Mouse (Mus musculus) urinary bladder, postnatal 36 days (tissue): ENCODE results near the gene Selenop.

ENCODE experiments used
- DNase-seq, 2 experiments: peaks; one replicate each; pipeline ENCODE4 v3.0.0; 2022; ENCODE audit warnings: low spot score in 2 of 2, mixed read lengths in 1 of 2

Selenop gene

DNA sequence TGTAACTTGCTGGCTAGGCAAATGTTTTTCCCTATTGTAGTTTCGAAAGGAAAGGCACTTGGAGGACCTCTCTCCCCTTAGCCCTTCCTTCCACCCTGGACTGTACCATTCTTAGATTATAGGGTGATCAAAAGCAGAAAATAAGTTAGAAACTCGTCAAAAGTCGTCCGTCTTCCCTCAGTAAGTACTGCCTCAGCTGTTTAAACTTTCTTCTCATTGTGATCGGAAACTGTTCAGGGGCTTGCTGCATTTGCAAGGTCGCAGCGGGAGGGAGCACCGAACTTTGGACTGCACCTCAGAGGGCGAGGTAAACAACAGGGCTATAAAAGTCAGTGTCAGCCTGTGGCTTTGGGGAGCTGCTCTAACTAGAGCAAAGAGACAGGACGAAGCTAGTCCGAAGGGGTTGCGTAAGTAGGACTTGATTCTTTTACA is 2.3 kb downstream of the Selenop start:
- DNase-seq = peak; percentile 78 to 83

DNA sequence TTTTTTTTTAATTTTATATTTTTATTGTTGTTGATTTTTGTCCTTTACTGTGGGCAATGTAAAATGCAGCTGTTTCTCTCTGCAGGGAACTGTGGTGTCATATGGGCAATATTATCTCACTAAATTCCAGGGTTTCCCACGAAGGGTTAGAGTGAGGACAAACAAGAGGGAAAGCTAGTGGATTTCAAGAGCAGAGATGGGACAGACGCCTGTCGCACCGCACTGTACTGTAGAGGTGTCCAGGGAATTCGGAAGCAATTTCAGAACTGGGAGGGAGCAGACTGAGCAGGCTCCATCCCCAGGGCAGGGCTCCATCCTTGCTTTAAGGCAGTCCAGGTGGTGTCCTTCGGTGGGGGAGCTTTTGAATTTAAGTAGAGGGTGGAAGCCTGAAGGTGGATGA is 2.9 kb downstream of the Selenop start:
- DNase-seq = no peak

DNA sequence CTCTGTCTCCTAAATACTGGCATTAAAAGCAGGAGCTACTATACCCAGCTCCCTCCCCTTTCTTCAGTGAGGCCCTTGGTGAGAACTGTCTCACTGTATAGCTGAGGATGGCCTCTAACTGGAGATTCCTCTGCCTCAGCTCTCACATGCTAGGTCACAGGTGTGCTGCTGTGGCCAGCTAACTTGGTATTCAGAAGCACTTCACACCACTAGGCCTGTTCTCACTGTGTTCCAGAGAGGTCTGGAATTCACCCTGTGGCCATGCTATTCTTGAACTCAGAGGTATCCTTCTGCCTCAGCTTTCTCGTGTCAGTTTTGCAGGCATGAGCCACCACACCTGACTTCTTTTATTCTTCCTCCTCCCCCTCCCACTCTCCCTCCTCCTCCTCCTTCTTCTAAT is 4.8 kb downstream of the Selenop start:
- DNase-seq = no peak

DNA sequence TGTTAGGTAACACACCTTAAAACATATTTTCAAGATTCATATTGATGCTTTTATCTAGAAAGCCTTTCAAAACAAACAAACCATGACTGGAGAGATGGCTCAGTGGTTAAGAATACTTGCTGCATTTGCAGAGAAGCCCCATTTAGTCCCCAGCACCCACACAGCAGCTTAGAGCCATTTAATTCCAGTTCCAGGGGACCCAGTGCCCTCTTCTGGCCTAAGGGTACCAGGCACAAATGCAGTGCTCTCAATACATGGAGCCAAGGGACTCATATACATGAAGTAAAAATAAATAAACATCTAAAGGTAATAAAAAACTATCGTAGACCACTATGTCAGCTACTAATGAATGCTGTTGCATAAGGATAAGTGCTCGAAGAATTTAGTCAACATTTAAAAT is 9.0 kb downstream of the Selenop start:
- no peak for DNase-seq

DNA sequence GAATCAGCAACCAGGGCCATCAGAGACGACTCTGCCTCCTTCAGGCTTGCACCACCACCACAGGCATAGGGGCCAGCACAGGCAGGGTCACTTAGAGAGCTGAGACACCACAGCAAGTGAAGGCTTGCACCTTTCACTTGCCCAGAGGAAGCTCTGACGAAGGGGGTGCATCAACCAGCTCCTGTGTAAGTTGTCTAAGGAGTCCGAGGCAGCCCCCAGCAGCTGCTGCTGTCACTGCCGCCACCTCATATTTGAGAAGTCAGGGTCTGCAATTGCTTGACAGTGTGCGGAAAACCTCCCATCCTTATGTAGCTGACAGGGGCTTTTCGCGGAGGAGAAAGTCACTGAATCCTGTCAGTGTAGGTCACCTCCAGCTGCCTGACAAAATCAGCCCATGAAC is 10.9 kb downstream of the Selenop start:
- no peak for DNase-seq

DNA sequence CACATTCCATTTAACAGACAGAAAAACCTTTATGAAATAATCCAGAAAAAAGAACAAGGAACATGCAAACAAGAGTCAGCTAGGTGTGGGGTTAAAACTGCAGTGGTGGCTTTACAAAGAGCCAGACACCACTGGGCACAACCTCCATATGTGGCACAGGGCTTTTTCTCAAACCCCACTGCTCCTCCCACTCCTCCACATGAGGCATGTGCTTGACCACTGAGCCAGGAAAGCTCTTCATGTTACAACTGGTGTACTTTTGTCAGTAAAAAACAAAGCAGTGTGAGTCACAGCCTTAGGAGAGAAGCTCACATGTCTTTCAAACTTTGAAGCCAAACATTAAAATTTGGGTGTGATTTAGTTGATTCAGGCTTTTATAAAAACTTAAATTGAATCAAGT is 12.9 kb downstream of the Selenop start:
- DNase-seq = no peak

DNA sequence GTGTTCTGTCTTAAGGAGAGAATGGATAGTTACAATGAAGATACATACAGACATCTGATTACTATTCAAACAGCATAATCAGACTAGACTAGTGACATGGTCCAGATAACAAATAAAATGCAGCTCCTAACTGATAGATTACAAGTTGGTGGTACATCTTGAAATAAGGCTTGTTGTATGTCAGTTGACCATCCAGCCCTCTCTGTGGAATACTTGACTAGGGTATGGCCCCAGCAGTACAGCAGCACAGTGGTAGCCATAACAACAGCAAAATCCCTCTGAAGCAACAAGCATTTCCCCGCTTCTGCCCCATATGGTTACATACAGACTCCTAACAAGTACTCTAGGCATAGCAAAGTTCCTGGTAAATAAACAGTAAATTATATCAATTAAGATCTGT is 13.4 kb downstream of the Selenop start:
- DNase-seq = no peak

DNA sequence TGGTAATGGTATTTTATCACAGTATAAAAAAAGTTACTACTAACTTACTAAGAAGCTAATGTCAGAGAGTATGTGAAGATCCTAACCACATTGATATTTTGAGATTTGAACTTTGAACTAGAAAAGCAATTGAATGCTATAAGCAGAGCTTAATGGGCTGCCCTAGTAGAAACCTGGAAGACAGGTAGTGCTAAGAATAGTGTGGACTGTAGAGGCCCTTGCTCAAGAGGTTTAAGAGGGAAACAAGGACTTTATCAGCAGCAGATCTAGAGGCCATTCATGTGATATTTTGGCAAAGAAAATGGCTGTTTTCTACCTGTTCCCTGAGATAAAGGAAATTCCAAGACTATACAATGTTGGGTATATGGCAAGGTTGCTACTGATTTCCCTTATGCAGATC is 17.7 kb downstream of the Selenop start:
- DNase-seq = no peak

DNA sequence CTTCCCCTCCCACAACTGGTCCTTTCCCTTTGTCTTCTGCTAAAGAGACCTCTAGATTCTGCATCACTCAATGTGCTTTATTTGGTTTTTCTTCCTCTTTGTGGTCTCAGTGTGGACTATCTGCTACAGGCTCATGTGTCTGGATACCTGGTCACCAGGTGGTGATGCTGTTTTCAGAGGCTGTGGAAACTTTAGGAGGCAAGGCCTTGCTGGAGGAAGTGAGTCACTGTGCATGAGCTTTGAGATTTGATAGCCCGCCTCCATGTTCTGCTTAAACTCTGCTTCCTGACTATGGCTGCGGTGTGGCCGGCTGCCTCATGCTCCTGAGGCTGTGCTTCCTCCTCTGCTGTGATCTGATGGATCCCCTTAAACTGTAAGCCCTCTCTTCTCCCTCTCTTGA is 22.1 kb downstream of the Selenop start:
- DNase-seq = no peak

DNA sequence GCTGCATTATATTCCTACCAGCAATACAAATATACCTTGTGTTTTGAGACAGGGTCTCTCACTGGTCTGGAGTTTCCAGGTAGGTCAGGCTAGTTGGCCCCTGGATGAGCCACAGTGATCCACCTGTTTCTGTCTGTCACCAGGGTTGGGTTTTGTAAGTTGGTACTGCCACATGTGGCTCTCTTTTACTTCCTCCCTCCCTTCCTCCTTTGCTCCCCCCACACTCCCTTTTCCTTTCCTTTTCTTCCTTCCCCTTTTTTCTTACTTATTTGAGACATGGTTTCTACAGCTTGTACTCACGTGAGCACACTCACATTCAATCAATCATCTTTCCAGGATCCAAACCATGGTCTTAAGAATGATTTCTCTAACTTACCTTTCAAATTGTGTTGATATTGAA is 25.1 kb downstream of the Selenop start:
- DNase-seq = no peak

DNA sequence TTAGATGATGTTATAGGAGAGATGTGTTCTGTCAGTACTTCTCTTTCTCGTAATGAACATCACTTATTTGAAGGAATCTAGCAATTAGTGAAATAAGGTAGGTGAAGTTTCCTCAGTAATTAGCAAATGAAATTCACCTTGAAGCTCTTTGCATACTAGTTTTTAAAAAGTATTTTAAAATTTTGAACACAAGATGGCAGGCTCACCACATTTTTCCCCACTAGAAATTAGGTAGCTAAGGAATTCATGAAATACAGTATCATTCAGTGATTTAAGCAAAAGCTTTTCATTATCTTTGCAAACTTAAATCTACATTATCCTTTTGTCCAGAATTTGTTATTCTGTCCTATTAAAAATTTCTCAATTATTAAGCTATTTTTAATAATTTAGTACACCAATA is 27.6 kb downstream of the Selenop start:
- no peak for DNase-seq

DNA sequence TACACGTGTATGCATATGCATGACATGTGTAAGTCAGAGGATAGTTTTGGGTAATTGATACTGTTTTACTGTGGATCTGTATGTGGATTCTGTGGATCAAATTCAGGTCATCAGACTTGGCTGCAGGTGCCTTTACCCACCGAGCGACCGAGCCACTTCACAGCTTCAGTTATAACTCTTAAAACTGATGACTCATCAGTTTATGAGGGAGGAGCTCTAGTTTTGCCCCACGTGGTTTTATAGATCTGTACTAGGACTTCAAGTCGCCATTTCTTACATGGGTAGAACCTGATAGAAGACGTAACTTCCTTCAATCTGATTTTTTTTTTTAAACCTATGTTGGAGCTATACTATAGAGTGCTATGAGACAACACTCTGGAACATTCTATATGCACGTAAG is 29.3 kb downstream of the Selenop start:
- DNase-seq = no peak

DNA sequence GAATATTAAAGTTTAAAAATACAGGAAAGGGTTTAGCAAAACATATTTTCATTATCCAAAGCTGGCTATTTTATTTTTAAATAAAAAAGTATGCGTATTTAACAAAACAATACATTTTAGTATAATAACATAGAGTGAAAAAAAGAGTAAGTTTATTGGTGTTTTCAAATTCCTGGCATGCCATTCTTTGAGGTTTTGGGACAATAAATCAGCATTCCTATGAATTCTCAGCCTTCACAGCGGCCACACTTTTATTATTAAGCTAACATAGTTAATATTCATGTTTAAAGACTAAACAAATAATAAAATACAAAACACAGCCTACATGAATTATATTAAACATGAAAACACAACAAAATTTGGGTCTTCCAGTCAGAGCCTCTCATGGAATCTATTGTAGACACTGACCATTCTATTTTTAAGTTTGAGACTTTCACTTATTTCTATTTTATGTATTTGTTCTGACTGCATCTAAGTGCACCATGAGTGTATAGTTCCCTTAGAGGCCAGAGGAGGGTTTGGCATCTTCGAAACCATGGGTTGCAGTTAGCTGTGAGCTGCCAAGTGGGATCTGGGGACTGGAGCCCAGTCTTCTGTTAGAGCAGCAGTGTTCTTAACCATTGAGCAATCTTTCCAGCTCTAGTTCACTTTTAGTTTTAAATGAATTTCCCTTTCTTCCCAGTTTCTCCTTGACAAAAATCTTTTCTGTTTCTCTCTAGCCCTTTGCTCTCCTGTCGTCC is 32.2 kb downstream of the Selenop start:
- no peak for DNase-seq

DNA sequence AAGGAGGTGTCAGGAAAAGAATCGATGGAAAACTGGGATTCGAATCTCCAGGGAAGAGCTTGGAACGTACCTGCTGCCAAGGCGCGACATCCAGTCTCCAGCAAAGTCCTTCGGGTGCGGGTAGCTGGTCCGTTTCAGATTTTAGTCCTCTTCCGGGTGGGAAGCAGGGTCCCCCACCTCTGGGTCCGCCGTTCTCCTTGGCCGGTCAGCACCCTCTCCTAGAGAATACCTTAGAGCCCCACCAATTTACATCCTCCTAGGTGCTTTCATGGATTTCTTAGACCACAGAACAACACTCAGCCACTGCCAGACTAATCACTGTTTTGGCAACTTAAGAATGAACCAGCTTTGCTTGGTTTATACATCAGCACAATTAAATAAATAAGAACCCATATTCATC is 35.1 kb downstream of the Selenop start, which contains the start of gene Ccdc152:
TSS of gene Ccdc152 (minus strand) at position 101 of the 400 bp plus-strand sequence.
- no peak for DNase-seq

DNA sequence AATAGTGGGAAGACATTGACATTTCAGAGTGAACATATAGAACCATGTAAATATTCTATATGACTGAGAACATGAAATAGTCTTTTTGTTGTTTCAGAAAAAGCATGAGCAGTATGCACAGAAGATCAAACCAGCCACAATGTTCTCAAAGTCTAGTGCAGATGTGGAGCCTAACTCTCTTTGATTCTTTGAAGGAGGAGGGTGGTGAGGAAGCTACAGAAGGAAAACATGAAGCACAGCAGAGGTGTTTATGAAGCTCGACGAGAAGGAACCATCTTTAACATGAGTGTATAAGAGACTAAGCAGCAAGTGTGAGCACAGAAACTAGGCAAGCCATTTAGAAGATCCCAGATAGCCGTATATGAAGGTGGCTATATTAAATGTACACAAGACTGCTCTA is 41.5 kb downstream of the Selenop start:
- no peak for DNase-seq

DNA sequence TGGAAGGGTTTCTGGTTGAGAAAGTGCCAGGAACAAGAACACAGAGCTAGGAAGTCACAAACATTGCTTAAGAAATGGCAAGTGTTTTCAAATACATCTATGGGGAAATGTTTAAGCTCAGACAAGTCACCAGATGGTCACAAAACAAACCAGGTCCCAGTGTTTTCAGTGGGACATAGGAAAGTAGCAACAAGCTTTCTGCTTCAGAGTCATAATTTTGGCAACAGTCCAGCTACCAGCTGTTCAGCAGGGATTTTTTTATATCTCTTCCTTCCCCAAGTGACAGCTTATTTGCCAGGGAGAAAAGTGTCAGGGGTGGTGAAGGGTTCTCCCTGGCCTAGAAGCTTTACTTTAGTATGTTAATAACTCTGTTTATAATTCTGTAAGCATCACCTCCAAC is 44.6 kb downstream of the Selenop start:
- no peak for DNase-seq

DNA sequence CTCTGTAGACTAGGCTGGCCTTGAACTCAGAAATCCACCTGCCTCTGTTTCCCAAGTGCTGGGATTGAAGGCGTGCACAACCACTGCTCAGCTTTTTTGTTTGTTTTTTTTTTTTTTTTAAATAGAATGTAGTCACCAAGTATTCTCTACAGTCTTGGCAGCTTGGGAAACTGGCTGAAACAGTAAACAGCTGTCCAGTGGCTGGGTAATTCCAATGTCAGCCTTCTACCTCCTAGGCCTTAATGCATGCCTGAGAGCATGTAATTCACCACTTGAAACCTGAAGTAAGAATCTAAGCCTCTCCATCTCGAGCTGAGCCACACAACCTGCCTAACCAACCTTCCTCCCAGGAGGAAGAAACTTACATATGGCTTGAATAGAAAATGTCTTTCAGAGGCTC is 48.3 kb downstream of the Selenop start:
- DNase-seq = no peak

DNA sequence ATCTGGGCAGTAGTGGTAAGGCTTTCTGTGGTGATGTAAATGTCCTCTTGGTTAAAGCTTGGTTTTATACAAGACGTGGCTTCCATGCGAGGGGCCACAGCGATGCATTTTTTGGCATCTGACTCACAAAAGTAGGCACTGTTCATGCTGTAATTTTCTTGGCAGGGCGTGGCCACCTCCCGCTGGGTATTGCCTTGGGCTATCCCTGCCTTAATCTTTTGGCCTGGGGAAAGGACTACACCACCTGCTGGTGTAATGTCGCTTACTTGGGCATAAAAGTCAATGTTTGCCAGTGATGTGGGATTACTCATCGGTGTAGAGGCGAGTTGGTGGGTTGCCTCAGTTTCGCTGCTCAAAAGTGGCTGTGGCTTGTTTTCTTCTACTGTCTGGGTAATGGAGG is 51.6 kb downstream of the Selenop start:
- DNase-seq = no peak

DNA sequence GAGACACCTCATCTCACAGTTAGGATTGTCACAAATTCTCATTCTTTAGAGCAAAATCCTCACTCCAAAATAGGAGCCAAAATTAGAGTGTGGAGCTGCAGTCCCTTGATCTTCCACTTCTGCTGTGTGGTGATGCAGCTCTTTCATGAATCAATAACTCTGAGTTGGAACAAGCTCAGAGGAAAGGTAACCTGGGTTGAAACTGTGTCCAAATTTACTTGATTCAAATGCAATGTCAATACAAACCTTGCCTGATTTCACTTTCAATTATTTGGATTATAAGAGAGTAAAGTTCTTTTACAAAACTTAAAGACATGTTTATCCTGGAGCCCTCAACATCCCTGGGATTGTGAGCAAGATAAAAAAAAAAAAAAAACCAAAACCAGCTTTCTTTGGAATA is 54.7 kb downstream of the Selenop start:
- DNase-seq = no peak
